Mouse (Mus musculus): ENCODE measurements around the gene Lrit3. TPM values are rescaled to one million over a fixed set of nuclear protein-coding genes. Genes with fewer than 3 reads are reported as not detected.

The Lrit3 gene
- total and polyA plus RNA-seq, 3 experiments, result not detected

- no peaks in the 10 kb centered on the region for H3K27me3 ChIP-seq (ENCODE audit: control insufficient read depth, insufficient read depth, low read length)
- WGBS, result 23% methylated on average over 6 of the region's 6 CpGs
- H3K36me3 ChIP-seq (ENCODE audit: control insufficient read depth, insufficient read depth, low read length), result no peaks in the 10 kb centered on the region
- H3K9ac ChIP-seq (ENCODE audit: low read depth, low read length), result no peak within 1 kb of the TSS
- DNase-seq, result no peak
- intact Hi-C loops (cut with DNase I), result loop anchor here (10.0 kb wide), 1 partner anchor 301 kb away; the partner anchor contains the start of gene Elovl6
- 0 out of 2 replicates have a peak, but pooled peaks cover 2% of the 10 kb centered on the region for H3K79me2 ChIP-seq (replicated peaks; ENCODE audit: control insufficient read depth, insufficient read depth, low read length)
- no peak within 1 kb of the TSS for H3K27ac ChIP-seq
- TF ChIP-seq POLR2A (IDR thresholded peaks at IDR 0.05; ENCODE audit: insufficient read depth, low read depth, low read length) (no peak), CTCF (IDR thresholded peaks at IDR 0.05) (no peak), EP300 (IDR thresholded peaks at IDR 0.05; ENCODE audit: insufficient read depth, low read depth, low read length) (no peak)
- no peaks in the 10 kb centered on the region for H3K4me1 ChIP-seq (ENCODE audit: control insufficient read depth, insufficient read depth, low read length)
- H3K4me3 ChIP-seq, result no peak within 1 kb of the TSS
Measured at GRCm38 (mm10) chr3:129835388-129835934, 31.6 kb upstream of the Lrit3 start, which contains the start of gene Cfi. Gene Cfi (plus strand): TSS chr3:129835884.

GRCm38 (mm10) chr3:129831035-129831568 is 27.3 kb upstream of the Lrit3 start, which contains the start of gene Gar1:
Gene Gar1 (minus strand): TSS chr3:129831396.
- 1% methylated on average over 60 of the region's 60 CpGs for WGBS
- H3K4me1 ChIP-seq (ENCODE audit: control insufficient read depth, insufficient read depth, low read length), result peaks cover 1% of the 10 kb centered on the region

GRCm38 (mm10) chr3:129830626-129831025 is 26.8 kb upstream of the Lrit3 start:
- H3K9ac ChIP-seq (ENCODE audit: low read depth, low read length), result peak overlapping the region; percentile 74
- peak overlapping the region; percentile 91 for H3K27ac ChIP-seq
- TF ChIP-seq POLR2A (IDR thresholded peaks at IDR 0.05; ENCODE audit: insufficient read depth, low read depth, low read length) (no peak), EP300 (IDR thresholded peaks at IDR 0.05; ENCODE audit: insufficient read depth, low read depth, low read length) (no peak)
- WGBS, result under 1% methylated on average over 45 of the region's 45 CpGs
- no peaks in the 10 kb centered on the region for H3K27me3 ChIP-seq (ENCODE audit: control insufficient read depth, insufficient read depth, low read length)
- H3K4me1 ChIP-seq (ENCODE audit: control insufficient read depth, insufficient read depth, low read length), result peaks cover 1% of the 10 kb centered on the region
- H3K4me3 ChIP-seq, result peak overlapping the region; percentile 90
- no peaks in the 10 kb centered on the region; the same call in 1 of the 2 replicates for H3K36me3 ChIP-seq (ENCODE audit: control insufficient read depth, insufficient read depth, low read length)
- intact Hi-C loops (cut with DNase I), result loop anchor here (1.0 to 10.0 kb wide), 5 partner anchors 46 to 900 kb away; partner anchors contain the start of genes Elovl6, Rpl34 and Sec24b
- DNase-seq, result no peak
- 0 out of 2 replicates have a peak, but pooled peaks cover 5% of the 10 kb centered on the region for H3K79me2 ChIP-seq (replicated peaks; ENCODE audit: control insufficient read depth, insufficient read depth, low read length)

More at GRCm38 (mm10) chr3:129831035-129831568, 27.3 kb upstream of the Lrit3 start, which contains the start of gene Gar1:
- Histone ChIP-seq H3K79me2 (replicated peaks; ENCODE audit: control insufficient read depth, insufficient read depth, low read length) (0 out of 2 replicates have a peak, but pooled peaks cover 5% of the 10 kb centered on the region), H3K27me3 (ENCODE audit: control insufficient read depth, insufficient read depth, low read length) (no peaks in the 10 kb centered on the region), H3K4me3 (peak within 1 kb of the TSS; percentile 90), H3K9ac (ENCODE audit: low read depth, low read length) (peak within 1 kb of the TSS; percentile 74), H3K27ac (peak within 1 kb of the TSS; percentile 91), H3K36me3 (ENCODE audit: control insufficient read depth, insufficient read depth, low read length) (no peaks in the 10 kb centered on the region; the same call in 1 of the 2 replicates)
- DNase-seq, result peak; percentile 95 to 96
- TF ChIP-seq CTCF (IDR thresholded peaks at IDR 0.05) (no peak), POLR2A (IDR thresholded peaks at IDR 0.05; ENCODE audit: insufficient read depth, low read depth, low read length) (0 out of 2 replicates have a peak, but pooled peaks have one; percentile 30), EP300 (IDR thresholded peaks at IDR 0.05; ENCODE audit: insufficient read depth, low read depth, low read length) (no peak)
- intact Hi-C loops (cut with DNase I), result loop anchor here (1.0 to 10.0 kb wide), 4 partner anchors 106 to 899 kb away; partner anchors contain the start of genes Elovl6, Rpl34 and Sec24b

GRCm38 (mm10) chr3:129827691-129828090 is 23.9 kb upstream of the Lrit3 start:
- Histone ChIP-seq H3K4me3 (no peak overlapping the region), H3K9ac (ENCODE audit: low read depth, low read length) (no peak overlapping the region), H3K36me3 (ENCODE audit: control insufficient read depth, insufficient read depth, low read length) (no peaks in the 10 kb centered on the region; the same call in 1 of the 2 replicates), H3K27ac (no peak overlapping the region), H3K27me3 (ENCODE audit: control insufficient read depth, insufficient read depth, low read length) (no peaks in the 10 kb centered on the region), H3K79me2 (replicated peaks; ENCODE audit: control insufficient read depth, insufficient read depth, low read length) (0 out of 2 replicates have a peak, but pooled peaks cover 5% of the 10 kb centered on the region), H3K4me1 (ENCODE audit: control insufficient read depth, insufficient read depth, low read length) (peaks cover 1% of the 10 kb centered on the region)
- DNase-seq, result no peak
- WGBS, result 87% methylated on average over 5 of the region's 5 CpGs
- TF ChIP-seq EP300 (IDR thresholded peaks at IDR 0.05; ENCODE audit: insufficient read depth, low read depth, low read length), result no peak
- TF ChIP-seq POLR2A (IDR thresholded peaks at IDR 0.05; ENCODE audit: insufficient read depth, low read depth, low read length), result no peak
- TF ChIP-seq CTCF (IDR thresholded peaks at IDR 0.05), result no peak
- intact Hi-C loops (cut with DNase I), result no loop called here

- Histone ChIP-seq H3K4me1 (ENCODE audit: control insufficient read depth, insufficient read depth, low read length) (peaks cover 1% of the 10 kb centered on the region), H3K27me3 (ENCODE audit: control insufficient read depth, insufficient read depth, low read length) (no peaks in the 10 kb centered on the region), H3K4me3 (no peak overlapping the region), H3K27ac (no peak overlapping the region), H3K36me3 (ENCODE audit: control insufficient read depth, insufficient read depth, low read length) (no peaks in the 10 kb centered on the region; the same call in 1 of the 2 replicates), H3K79me2 (replicated peaks; ENCODE audit: control insufficient read depth, insufficient read depth, low read length) (0 out of 2 replicates have a peak, but pooled peaks cover 5% of the 10 kb centered on the region), H3K9ac (ENCODE audit: low read depth, low read length) (no peak overlapping the region)
- DNase-seq, result no peak
- 93% methylated on average over 10 of the region's 10 CpGs for WGBS
- intact Hi-C loops (cut with DNase I), result no loop called here
- TF ChIP-seq POLR2A (IDR thresholded peaks at IDR 0.05; ENCODE audit: insufficient read depth, low read depth, low read length), result no peak
- no peak for TF ChIP-seq CTCF (IDR thresholded peaks at IDR 0.05)
- no peak for TF ChIP-seq EP300 (IDR thresholded peaks at IDR 0.05; ENCODE audit: insufficient read depth, low read depth, low read length)
Measured at GRCm38 (mm10) chr3:129826691-129827090, 22.9 kb upstream of the Lrit3 start.

Data from heart, adult 2 months (tissue).